Mouse (Mus musculus) adrenal gland (tissue): Measurements from ENCODE around the gene Uaca.

Experiments used
- intact Hi-C: fragments of 180-260 bp; cut with DNase I; formaldehyde crosslinking; loops from one replicate; pipeline ENCODE4 v1.15.1; 2025

The Uaca gene

DNA sequence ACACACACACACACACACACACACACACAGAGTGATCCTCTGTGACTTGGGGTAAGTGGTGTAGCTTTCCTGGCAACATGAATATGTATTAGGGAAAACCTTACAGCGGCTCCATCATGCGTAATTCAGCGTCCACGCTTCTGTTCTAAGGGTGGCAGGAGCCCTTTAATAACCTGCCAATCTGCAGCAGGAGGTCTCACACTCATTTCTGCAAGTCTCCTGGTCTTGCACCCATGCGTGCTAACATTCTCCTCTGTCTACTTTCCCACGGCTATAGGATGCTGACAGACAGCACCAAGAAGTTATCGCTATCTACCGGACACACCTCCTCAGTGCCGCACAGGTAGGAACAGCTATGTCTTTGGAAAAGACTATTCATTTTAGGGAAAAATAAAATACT, 81.7 kb downstream of the Uaca start:
- intact Hi-C loops = no loop called here

DNA sequence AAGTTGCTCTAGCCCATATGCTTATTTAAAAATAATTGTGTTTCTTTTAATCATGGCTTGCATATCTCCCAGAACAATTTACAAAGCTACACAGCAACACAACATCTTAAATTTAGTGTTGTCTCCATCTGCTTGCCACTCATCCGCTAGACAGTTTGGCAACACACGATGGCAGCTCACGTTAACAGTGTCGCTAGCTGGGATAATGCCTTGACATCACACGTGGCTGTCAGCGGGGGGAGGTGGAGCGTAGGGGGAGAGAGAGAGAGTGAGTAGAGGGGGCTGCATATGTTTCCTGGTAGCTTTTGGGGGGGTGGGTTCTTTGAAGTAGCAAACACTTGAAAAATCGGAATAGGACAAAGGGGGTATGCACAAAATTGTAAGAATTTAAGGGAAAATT, 82.2 kb downstream of the Uaca start:
- intact Hi-C loops = no loop called here

DNA sequence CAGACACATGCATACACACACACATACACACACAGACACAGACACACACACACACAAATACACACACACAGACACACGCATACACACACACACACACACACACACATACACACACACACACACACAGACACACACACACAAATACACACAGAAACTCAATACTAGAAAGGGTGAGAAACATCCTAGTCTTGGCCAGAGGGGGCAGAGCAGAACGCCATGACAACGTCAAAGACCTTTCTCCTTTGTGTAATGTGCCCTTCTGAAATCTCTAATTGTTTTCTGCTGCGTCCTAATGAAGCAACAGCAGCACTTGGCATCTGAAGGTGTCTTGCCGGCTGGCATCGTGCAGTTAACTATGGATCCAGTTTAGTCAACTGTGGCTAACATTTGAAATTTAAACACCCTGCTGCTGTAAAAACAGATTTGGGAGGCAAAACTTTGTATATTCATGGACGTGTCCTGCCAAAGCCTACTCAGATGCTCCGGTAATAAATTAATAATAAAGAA, 83.8 kb downstream of the Uaca start:
- intact Hi-C loops = no loop called here

DNA sequence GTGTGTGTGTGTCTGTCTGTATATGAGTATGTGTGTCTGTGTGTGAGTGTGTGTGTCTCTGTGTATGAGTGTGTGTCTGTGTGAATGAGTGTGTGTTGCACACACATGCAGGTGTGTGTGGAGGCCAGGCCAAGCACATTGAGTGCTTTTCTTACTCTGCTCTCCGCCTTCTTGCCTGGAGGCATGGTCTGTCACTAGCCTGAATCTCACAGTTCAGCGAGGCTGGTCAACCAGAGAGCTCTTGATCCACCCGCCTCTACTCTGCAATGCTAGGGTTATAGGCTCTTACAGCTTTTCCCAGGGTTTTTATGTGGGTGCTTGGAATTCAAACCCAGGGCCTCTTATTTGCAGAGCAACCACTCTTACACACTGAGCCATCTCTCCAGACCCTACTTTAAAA, 84.3 kb downstream of the Uaca start:
- intact Hi-C loops = no loop called here

DNA sequence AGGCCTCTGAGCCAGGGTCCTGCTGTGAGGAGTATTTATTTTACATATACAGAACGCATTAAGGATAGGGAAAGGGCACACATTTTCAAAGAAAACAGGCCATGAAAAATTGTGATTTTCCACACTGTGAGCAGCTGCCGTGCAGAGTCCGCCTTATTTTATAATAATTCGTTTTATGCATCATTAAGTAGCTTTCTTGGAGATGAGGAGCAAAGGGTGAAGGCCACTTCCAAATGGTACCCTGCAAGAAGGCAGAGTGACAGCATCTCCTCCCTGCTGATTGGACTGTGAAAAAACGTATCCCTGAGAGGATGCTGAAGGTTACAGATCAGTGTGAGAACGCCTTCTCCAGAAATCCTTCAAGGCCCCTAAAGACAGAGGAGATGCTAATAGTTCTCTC, 90.8 kb downstream of the Uaca start:
- intact Hi-C loops = no loop called here

DNA sequence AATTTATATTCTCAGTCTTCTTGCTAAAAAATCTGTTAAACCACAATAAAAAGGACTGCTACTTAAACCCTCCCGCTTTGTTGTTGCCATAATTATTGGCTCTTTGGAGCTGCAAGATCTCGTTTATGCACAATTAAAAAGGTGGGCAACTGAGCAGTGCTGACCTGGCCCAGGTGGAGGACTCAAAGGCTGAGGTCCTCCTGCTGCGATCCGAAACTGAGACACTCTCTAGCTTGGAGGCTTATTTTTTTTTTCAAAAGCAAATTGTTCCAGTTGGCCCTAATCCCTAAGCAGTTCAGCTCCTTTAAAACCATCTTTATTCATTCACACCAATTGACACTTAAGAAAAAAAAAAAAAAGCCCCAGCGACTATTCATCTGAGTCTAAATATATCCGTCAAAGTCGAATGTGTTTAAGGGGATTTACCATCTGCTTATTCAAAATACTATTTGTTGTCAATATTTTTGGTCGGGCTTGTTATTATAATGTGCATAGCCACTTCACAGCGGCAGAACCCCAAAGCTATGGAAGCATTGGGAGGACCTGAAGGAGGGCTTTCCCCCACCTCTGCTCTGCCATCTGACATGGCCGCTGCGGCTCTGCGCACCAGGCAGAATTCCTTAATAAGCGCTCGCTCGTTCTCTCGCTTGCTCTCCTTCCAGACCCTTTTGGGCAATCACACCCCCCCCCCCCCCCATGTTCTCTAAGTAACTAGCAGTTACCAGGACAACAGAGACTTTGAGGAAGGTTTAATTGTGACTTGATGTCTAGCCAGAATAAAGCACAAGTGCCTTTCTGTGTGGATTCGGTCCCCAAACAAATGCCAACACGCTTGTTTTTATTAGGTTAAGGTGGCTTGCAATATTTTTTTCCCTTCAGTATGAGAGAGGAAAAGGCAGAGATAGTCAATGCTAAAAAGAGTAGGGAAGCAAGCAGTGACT, 92.4 kb downstream of the Uaca start:
- intact Hi-C loops = no loop called here

DNA sequence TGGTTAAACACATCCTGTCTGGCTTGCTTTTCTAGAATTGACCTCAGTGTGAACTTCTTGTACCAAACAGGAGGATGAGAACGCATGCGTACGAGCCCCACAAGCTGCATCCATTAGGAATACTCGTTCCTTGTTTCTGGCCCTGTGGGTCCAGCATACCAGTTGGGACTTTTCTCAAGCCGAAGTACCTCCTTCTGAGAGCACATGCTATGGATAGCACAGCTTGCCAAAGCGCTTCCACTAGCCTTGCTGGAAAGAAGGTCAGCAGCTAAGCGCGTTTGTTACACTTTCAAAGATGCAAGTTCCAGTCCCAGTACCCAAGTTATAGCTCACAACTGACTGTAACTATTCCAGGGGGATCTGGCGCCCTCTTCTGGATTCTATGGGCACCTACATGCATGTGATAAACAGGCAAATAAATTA, 93.1 kb downstream of the Uaca start:
- intact Hi-C loops = no loop called here

DNA sequence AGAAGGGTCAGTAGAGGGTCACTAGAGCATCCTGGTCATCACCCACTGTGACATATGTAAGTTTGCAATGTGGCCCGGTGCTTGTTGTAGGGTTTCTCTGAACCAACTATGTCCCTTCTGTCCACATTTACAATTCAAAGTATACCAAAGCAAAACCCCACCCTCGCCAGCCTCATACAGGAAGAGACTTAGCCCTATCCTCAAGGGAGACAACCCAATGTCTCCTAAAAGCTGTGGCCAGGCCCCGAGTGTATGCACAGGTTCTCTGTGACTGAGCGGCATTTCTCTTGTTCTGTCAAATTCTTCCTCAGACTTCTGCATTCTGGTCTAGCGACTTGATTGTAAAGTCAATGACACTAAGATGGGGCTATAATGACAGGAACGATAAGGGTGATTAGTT, 99.2 kb downstream of the Uaca start:
- intact Hi-C loops = no loop called here

DNA sequence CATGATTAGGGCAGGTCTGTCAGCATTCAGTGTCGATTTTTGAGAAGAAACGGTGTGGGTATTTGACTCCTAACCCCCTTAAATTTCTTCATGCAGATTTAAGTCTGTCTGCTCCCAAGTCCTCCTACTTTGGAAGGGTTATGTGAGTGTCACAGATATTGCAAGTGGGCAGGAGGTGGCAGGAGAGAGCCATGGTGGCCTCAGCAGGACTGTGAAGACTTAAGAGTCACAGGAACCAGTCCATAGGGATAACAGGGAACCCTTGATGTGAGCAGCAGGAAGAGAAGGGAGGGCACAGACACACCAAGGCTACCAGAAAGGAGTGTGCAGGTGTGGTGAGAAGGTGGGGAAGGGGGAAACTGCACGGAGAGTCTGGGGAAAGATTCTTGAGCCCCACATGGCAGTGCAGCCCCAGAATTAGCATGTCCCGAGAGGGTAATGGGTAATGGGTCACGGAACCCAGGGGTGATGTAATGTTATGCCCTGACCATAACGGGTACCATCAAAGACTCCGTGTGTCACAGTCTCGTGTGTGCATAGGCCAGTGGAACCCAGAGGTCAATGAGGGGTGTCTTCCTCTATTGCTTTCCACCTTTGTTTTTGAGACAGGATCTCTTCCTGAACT, 101.3 kb downstream of the Uaca start:
- intact Hi-C loops = loop anchor here (2.0 kb wide), 1 partner anchor 1003 kb away; no protein-coding TSS in a partner anchor

DNA sequence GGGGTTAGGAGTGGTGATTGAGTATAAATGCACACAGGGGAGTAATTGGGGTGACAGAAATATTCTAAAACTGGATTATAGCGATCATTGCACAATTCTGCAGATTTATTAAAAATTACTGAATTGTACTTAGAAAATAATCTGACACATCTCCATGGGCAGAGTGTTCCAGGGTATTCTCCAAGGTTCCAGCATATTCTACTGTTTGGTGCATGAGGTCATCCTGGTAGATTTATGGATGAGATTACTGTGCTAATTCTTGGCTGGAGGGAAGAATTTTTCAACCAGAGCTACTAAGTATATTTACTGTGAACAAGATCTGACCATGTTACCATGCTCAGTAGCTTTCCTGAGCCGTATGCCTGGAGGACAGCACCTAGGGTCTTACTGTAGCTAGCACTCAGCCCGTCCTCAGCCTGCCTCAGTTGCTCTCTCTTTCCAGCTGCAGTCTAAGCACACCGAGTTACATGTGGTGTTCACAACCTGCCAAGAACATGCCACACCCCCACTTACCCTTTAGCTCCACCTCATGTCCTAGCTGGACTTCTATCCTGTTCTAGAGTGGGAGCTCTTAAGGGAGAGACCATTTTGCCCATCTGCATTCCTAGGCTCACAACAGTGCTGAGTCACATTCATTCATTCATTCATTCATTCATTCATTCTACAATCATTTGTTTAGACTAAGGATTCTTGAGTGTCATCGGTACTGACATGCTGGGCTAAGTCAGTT, 104.1 kb downstream of the Uaca start:
- intact Hi-C loops = no loop called here

DNA sequence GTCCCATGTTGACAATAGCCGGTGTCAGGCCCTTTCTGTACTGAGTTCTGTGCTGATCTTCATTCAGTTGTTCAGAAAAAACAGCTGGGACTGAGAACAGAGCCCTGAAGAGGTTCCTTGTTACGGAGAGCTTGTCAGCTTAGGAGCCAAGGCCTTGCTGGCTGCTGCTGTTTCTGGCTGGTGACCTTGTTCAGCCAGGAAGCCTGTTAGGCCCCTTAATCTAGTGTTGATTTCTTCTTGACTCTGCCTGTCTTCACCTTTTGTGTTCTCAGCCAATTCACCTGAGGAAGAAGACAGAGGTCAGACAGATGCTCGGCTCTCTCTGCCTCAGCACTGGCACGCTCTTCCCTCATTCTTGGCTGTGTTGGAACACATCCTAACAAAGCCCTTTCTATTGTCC, 104.9 kb downstream of the Uaca start:
- intact Hi-C loops = no loop called here

DNA sequence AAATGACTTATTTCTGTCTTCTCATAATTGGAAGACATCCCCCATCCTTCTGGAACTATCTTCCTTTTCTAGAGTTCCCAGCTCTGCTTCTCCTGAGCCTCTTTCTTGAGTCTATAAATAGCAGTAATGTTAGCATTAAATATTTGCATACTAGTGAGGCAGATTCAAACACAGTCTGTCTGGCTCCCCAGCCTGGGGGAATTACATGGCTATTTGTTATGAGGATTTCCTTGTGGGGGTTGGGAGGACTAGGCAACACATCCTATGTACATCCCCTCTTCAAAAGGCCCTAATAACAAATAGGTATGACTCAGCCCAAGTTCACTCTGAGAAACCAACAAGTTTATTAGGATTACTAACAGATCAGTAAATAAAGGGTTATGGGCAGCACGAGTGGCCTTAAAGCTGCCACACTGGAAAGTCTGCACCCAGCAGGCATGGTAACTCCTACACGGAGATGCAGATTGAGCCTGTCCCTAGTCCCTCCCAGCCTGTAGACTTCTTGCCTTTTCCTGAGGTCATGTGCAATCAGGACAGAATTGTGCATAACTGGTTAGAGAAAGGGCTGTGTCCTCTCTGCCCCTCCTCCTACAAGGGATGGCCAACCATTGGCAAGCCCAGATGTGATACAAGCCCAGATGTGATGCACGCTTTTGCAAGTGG, 105.6 kb downstream of the Uaca start:
- intact Hi-C loops = no loop called here

DNA sequence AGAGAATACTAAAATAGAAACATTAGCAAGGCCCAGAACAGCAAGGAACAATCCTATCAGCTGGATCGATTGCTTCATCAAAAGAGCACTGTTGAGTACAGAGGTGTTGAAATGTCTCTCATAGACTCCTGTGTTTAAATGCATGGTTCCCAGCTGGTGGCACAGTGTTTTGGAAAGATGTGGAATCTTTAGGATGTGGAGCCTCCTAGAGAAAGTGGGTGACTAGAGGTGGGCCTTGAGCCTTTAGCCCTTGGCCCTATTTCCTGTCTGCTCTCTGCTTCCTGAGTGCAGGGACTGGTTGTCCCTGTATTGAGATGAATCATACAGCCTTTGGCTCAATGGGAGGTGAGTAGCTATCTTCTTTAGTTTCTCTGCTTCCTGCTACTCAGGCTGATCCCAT, 117.9 kb downstream of the Uaca start:
- intact Hi-C loops = no loop called here

DNA sequence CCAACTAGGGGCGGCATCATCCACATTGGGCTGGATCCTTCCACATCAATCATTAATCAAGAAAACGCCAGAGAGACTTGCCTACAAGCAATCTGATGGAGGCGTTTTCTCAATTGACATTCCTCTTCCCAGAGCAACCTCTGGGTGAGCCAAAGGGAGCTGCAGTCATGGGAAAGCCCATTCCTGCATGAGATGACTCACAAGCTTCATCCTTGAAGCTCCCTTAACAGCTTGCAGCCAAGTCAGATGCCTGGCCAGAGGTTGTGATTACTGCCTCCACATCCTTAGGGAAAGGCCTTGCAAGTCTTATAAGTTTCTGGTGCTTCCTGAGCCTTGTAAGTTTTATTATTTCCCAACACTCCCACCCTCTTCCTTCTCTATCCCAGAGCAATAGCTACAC, 119.3 kb downstream of the Uaca start:
- intact Hi-C loops = no loop called here

DNA sequence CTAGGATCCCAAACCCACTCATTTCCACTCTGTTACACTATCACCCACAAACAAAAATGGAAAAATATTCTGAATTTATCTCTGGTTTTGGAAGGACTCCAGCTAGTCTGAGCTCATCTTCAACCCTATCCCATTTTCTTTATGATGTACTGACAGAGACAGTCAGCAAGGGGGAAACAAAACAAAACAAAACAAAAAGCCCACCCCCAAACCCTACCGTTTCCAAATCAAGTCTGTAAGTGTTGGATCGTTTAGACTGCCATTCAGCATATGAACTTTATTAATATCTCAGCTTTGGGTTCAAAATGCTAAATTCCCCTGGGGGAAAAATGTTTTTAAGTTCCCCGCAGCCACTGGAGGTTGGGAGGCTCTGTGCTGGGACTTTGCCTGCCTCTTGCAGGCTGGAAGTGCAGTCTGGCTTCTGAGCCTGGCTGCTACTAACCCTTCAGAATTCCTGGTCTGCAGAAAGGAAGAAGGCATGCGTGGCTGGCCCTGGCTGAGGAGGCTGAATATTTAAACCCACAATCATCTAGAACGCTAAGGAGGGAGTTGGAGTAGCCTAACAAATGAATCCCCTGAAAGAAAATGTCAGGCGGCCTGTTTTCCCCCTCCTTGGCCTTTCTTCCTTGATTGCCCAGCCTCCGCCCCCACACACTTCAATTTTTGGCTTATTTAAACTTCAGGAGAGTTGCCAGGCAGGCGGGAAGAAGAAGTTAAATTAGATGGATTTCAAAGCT, 125.8 kb downstream of the Uaca start:
- intact Hi-C loops = no loop called here

DNA sequence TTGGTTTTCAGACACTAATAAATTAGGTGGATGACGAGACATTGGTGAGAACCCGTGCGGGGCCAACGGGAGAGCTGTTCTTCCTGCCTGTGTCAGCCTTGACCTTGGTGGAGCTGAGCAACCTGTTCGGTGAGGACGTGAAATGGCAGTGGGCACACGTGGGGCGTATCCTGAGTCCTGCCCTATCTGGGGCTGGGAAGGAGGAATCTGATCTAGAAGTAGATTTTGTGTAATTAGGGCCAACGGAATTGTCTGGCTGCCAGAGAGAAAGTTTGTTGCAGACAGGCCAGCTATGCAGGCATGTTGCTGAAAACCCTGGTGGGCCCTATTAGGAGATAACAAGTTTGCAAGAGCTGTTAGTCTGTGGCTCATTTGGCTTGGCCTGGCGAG, 126.3 kb downstream of the Uaca start:
- intact Hi-C loops = no loop called here

DNA sequence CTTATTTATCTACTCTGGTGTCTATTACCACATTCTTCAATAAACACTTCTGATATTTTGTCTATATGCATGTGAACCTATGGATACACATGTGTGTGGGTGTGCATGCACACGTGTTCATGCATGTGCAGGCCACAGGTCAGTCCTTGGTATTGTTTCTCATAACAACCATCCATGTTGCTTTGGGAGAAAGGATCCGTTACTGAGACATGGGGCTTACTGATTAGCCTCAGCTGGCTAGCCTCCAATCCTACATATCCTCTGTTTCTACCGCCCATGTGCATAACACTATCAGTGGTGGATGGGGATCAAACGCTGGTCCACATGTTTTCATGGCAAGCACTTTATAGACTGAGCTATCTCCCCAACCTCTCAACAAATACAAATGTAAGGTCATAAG, 126.9 kb downstream of the Uaca start:
- intact Hi-C loops = no loop called here

DNA sequence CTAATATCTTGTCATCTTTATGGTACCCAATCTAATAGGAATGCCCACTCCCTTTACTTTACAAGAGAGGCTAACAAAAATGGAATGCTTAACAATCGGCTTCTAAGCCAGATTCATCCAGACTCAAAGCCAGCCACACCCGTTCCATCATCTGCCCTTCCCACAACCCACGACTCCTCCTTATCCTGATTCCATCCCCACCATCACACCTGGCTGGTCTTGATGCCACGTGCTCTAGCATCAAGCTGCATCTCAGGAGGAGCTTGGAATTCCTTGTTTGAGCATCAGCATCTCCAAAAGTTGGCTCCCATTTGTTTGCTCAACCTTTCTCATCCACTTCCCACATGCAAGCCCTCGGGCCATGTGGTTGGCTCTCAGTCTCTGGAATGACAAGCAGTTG, 127.5 kb downstream of the Uaca start:
- intact Hi-C loops = no loop called here

DNA sequence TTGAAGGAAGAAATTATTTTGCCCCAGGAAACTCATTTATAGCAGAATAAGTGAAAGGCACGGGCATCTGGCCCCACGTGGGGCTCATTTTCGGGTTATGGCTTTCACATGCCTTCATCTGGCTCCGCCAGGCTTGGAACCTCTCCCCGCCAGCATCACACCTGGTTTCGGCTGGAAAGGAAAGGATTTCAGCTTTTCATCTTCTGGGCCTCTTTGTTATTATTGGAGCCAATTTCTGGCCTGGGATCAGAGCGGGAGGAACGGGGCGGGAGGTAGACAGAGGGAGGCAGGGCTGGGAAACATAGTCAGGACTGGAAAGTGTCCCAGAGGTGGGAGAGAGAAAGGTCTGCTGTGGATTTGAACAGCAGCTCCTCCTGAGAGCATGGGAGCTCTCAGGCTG, 132.0 kb downstream of the Uaca start:
- intact Hi-C loops = no loop called here

DNA sequence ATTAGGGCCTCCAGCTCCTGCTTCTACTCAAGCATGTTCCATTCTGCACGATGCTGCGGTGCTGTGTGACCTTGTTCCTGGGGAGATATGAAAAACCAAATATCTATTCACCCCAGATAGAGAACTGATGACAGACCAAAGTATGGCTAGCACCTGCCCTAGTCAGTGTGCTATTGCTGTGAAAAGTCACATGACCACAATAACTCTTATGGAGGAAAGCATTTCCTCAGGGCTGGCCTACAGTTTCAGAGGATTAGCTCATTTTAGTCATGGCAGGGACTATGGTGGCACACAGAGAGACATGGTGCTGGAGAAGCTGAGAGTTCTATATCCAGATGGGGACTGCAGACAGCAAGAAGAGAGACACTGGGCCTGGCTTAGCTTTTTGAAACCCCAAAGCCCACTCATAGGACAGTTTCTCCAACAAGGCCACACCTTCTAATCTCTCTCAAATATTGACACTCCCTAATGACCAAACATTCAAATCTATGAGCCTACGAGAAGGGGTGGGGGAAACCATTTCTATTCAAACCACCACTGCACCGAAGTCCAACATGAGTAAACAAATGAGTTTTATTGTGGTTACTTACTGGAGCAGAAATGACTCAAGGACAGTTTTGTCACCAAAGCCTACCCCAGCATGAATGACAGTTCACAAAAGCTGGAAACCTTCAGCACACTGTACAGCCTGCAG, 135.1 kb downstream of the Uaca start:
- intact Hi-C loops = no loop called here
